Mouse (Mus musculus) kidney, postnatal 0 days (tissue): Measurements from ENCODE around the gene N4bp1. TPM values are rescaled to one million over a fixed set of nuclear protein-coding genes. Genes with fewer than 3 reads are reported as not detected.

ENCODE experiments used
- ATAC-seq: fragments of 200-750 bp; cut with Nextera tagmentation; replicated peaks from 2 replicates; pipeline ENCODE4 v1.8.0; 2017; ENCODE audit warnings: low read depth, moderate number of reproducible peaks, moderate TSS enrichment, moderate library complexity; ENCODE audit not compliant: low FRiP score
- DNase-seq: peaks from one replicate; pipeline ENCODE4 v3.0.0-alpha.2; 2016; ENCODE audit warnings: low spot score
- H3K27ac ChIP-seq: fragments of 300-500 bp; sonication (generic); 2 replicates; pipeline ENCODE4 v1.5.1; 2014; ENCODE audit warnings: mild to moderate bottlenecking
- H3K27me3 ChIP-seq: fragments of 300-500 bp; sonication (generic); 2 replicates; pipeline ENCODE4 v1.6.1; 2014; ENCODE audit warnings: low read length, mixed read lengths; ENCODE audit not compliant: insufficient read depth
- H3K36me3 ChIP-seq: fragments of 300-500 bp; sonication (generic); 2 replicates; pipeline ENCODE4 v1.6.1; 2014; ENCODE audit warnings: low read length, mixed read lengths; ENCODE audit not compliant: insufficient read depth
- H3K4me1 ChIP-seq: fragments of 300-500 bp; sonication (generic); replicated peaks from 2 replicates; pipeline ENCODE4 v1.6.1; 2014; ENCODE audit warnings: antibody characterized with exemption, low read length, mixed read lengths; ENCODE audit not compliant: insufficient read depth
- H3K4me2 ChIP-seq: fragments of 300-500 bp; sonication (generic); 2 replicates; pipeline ENCODE4 v1.6.1; 2014; ENCODE audit warnings: mild to moderate bottlenecking, low read length, moderate library complexity, mixed read lengths
- H3K4me3 ChIP-seq: fragments of 300-500 bp; sonication (generic); replicated peaks from 2 replicates; pipeline ENCODE4 v1.5.1; 2014; ENCODE audit warnings: low read depth, low read length
- H3K9ac ChIP-seq: fragments of 300-500 bp; sonication (generic); 2 replicates; pipeline ENCODE4 v1.6.1; 2014; ENCODE audit warnings: low read depth, low read length
- H3K9me3 ChIP-seq: fragments of 300-500 bp; sonication (generic); replicated peaks from 2 replicates; pipeline ENCODE4 v1.6.1; 2016; ENCODE audit warnings: low read length, inconsistent platforms, mixed read lengths
- CTCF ChIP-seq: IDR thresholded peaks from 2 replicates; pipeline ENCODE4 v1.5.1; 2016; ENCODE audit warnings: antibody characterized with exemption, low read depth, mild to moderate bottlenecking, moderate library complexity
- WGBS: fragments of 180-500 bp; shearing (Covaris S2); extraction: QIAGEN DNeasy Blood & Tissue Kit; methylation state at CpG from one replicate; pipeline ENCODE4 v1.1.7; 2014; 5-methylcytosine and 5-hydroxymethylcytosine counted together
- polyA plus RNA-seq: library from polyadenylated mRNA; unstranded; fragments of >200 nt; fragmentation: Nextera tagmentation; extraction: Ambion mirVana; gene quantifications from 2 replicates; pipeline ENCODE4 v1.2.1, GENCODE M21; 2015

N4bp1 gene
- polyA plus RNA-seq, 1 experiment from 2014 or later: 6.3 TPM

- no peaks in the 10 kb centered on the region for H3K36me3 ChIP-seq
- no peak overlapping the region for H3K27ac ChIP-seq
- TF ChIP-seq CTCF: peak; percentile 44; the same call in 1 of the 2 replicates
- H3K9ac ChIP-seq: no peak overlapping the region
- H3K27me3 ChIP-seq: no peaks in the 10 kb centered on the region
- 81% methylated on average over 5 of the region's 5 CpGs for WGBS
- ATAC-seq: no peak
- no peaks in the 10 kb centered on the region for H3K9me3 ChIP-seq
- no peak for DNase-seq
- no peaks in the 10 kb centered on the region for H3K4me1 ChIP-seq
- H3K4me2 ChIP-seq: no peak overlapping the region
- no peak overlapping the region for H3K4me3 ChIP-seq
These were observed 76.8 kb downstream of the N4bp1 start for GRCm38 (mm10) chr8:86808239-86808638.

GRCm38 (mm10) chr8:86801988-86802387 is 83.1 kb downstream of the N4bp1 start:
- no peaks in the 10 kb centered on the region for H3K4me1 ChIP-seq
- no peak overlapping the region for H3K27ac ChIP-seq

GRCm38 (mm10) chr8:86800966-86801365 is 84.1 kb downstream of the N4bp1 start:
- WGBS: 35% methylated on average over 4 of the region's 4 CpGs
- ATAC-seq: no peak

More at GRCm38 (mm10) chr8:86801988-86802387, 83.1 kb downstream of the N4bp1 start:
- Histone ChIP-seq H3K9me3 (no peaks in the 10 kb centered on the region), H3K9ac (no peak overlapping the region), H3K36me3 (no peaks in the 10 kb centered on the region), H3K4me3 (no peak overlapping the region), H3K27me3 (no peaks in the 10 kb centered on the region), H3K4me2 (no peak overlapping the region)
- 23% methylated on average over 6 of the region's 6 CpGs for WGBS
- ATAC-seq: no peak
- no peak for DNase-seq
- TF ChIP-seq CTCF: no peak

GRCm38 (mm10) chr8:86798141-86798540 is 86.9 kb downstream of the N4bp1 start:
- H3K36me3 ChIP-seq: no peaks in the 10 kb centered on the region
- no peak overlapping the region for H3K27ac ChIP-seq
- H3K4me2 ChIP-seq: no peak overlapping the region
- TF ChIP-seq CTCF: no peak
- no peak overlapping the region for H3K4me3 ChIP-seq
- no peak for DNase-seq
- H3K9ac ChIP-seq: no peak overlapping the region
- WGBS: 90% methylated on average over 6 of the region's 6 CpGs
- no peaks in the 10 kb centered on the region for H3K4me1 ChIP-seq
- no peak for ATAC-seq
- no peaks in the 10 kb centered on the region for H3K27me3 ChIP-seq
- H3K9me3 ChIP-seq: no peaks in the 10 kb centered on the region

More at GRCm38 (mm10) chr8:86800966-86801365, 84.1 kb downstream of the N4bp1 start:
- no peak for TF ChIP-seq CTCF
- H3K9me3 ChIP-seq: no peaks in the 10 kb centered on the region
- H3K27ac ChIP-seq: no peak overlapping the region
- no peaks in the 10 kb centered on the region for H3K27me3 ChIP-seq
- no peak overlapping the region for H3K4me3 ChIP-seq
- no peak overlapping the region for H3K9ac ChIP-seq
- DNase-seq: no peak
- H3K36me3 ChIP-seq: no peaks in the 10 kb centered on the region
- no peak overlapping the region for H3K4me2 ChIP-seq
- H3K4me1 ChIP-seq: no peaks in the 10 kb centered on the region

- no peak for ATAC-seq
- Histone ChIP-seq H3K9ac (no peak overlapping the region), H3K36me3 (no peaks in the 10 kb centered on the region), H3K4me2 (no peak overlapping the region), H3K4me3 (no peak overlapping the region), H3K4me1 (no peaks in the 10 kb centered on the region), H3K9me3 (no peaks in the 10 kb centered on the region), H3K27me3 (no peaks in the 10 kb centered on the region), H3K27ac (no peak overlapping the region)
- 86% methylated on average over 2 of the region's 2 CpGs for WGBS
- no peak for DNase-seq
- no peak for TF ChIP-seq CTCF
These were observed 87.4 kb downstream of the N4bp1 start for GRCm38 (mm10) chr8:86797705-86798104.

GRCm38 (mm10) chr8:86794716-86795115 is 90.3 kb downstream of the N4bp1 start:
- H3K9me3 ChIP-seq: no peaks in the 10 kb centered on the region
- TF ChIP-seq CTCF: no peak

GRCm38 (mm10) chr8:86791542-86791941 is 93.5 kb downstream of the N4bp1 start:
- 72% methylated on average over 6 of the region's 6 CpGs for WGBS
- no peak overlapping the region for H3K4me2 ChIP-seq
- no peaks in the 10 kb centered on the region for H3K36me3 ChIP-seq
- ATAC-seq: no peak
- no peak overlapping the region for H3K4me3 ChIP-seq
- H3K27me3 ChIP-seq: no peaks in the 10 kb centered on the region
- TF ChIP-seq CTCF: no peak
- no peaks in the 10 kb centered on the region for H3K9me3 ChIP-seq
- H3K9ac ChIP-seq: no peak overlapping the region
- DNase-seq: no peak
- no peak overlapping the region for H3K27ac ChIP-seq
- no peaks in the 10 kb centered on the region for H3K4me1 ChIP-seq

More at GRCm38 (mm10) chr8:86794716-86795115, 90.3 kb downstream of the N4bp1 start:
- H3K4me1 ChIP-seq: no peaks in the 10 kb centered on the region
- 55% methylated on average over 6 of the region's 6 CpGs for WGBS
- H3K9ac ChIP-seq: no peak overlapping the region
- H3K4me3 ChIP-seq: no peak overlapping the region
- H3K36me3 ChIP-seq: no peaks in the 10 kb centered on the region
- no peak overlapping the region for H3K4me2 ChIP-seq
- DNase-seq (no peak), ATAC-seq (no peak)
- H3K27ac ChIP-seq: no peak overlapping the region
- no peaks in the 10 kb centered on the region for H3K27me3 ChIP-seq
